Mouse (Mus musculus) gastrocnemius, adult 18-20 months (tissue): Measurements from ENCODE around the gene Slc25a19. TPM values are rescaled to one million over a fixed set of nuclear protein-coding genes. Genes with fewer than 3 reads are reported as not detected.

Source experiments
- DNase-seq: peaks from one replicate; pipeline ENCODE4 v3.0.0; 2021; ENCODE audit warnings: low spot score
- total RNA-seq, 2 experiments: library from RNA; stranded (reverse); gene quantifications; 2 replicates each; pipeline ENCODE4 v1.2.3; 2021

The Slc25a19 gene
- total RNA-seq, 2 experiments from 2014 or later, result 38.8 to 44.4 TPM

DNA sequence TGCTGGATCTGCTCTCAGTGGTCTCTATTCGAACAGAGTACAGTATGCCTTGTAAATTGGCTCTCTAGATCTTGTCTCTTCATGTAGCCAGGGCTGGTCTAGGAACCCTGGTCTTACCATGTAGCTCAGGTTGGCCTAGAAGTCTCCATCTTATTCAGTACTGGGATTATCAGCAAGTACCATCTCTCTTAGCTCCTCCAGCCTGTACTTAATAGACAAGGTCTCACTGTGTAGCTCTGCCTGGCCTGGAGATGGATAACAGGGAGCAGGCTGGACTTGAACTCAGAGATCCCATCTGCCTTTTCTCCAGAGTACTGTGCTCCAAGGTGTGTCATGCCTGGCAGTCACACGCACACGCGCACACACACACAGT lies 13.6 kb upstream of the Slc25a19 start:
- DNase-seq, result no peak

DNA sequence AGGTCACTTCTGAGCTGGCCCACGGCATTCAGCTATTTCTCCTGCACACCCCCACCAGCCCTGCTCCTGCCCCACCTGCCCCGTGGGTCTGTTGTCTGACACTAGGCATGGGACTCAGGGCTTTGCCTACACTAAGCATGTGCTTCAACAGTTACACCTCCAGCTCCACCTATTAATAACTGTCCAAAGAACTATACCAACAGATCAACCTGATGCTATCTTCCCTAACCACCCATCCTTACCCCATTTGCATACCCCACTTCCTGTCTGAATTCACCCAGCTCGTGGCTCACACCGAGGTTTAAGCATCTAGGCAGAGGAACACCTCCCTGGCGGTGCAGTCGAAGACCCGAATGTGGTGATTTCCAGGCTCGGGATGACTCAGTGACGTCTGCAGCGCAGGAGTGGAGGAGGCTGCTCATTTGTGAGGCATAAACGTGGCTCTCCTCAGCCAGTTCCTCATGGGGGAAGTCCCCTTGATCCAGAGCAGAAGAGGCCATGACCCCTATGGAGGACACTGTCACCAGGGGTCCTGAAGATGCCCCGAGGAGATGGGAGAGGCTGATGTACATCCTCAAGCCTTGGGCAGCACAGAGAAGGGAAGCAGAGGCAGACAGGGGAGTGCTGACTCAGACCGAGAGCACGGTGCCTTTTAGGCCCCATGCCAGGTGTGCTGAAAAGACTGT lies 13.0 kb upstream of the Slc25a19 start:
- no peak for DNase-seq

DNA sequence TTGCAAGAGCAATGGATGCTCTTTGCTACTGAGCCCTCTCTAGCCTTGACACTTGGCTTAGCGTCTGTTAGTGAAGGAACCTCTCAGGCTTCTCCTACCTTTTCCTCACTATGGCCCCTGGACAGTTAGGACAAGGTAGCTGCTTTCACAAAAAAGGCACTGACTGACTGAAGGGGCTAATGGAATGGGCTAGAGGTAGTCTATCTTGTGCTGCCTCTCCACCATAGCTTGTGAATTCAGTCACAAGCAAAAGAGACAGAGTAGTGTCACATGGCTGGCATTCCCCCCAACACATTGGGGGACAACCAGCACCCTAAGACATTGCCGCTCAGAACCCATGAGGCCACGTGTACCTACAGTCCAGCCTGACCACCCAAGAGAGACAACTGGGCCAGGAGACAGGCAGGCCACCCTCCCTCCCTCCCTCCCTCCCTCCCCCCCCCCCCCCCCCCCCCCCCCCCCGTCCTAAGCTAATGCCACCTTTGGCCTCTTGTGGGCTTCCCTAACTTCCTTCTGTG lies 12.3 kb upstream of the Slc25a19 start:
- DNase-seq, result no peak

DNA sequence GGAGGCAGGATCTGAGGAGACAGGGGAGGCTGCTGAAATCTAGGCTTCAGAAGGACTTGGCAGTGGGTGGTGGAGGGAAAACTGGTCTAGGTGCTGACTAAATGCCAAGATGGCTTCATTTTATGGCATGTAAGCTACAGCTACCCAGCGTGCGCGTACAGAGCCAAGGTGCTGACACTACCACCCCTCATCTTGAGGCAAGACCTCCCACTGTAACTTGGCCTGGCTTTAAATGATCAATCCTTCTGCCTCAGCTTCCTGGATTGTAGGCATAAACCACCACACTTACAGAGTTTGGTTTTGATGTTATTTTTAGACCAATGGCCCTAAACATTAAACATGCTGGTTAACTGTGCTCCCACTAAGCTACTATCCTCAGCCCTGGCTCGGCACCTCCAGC lies 11.4 kb upstream of the Slc25a19 start:
- DNase-seq, result no peak

DNA sequence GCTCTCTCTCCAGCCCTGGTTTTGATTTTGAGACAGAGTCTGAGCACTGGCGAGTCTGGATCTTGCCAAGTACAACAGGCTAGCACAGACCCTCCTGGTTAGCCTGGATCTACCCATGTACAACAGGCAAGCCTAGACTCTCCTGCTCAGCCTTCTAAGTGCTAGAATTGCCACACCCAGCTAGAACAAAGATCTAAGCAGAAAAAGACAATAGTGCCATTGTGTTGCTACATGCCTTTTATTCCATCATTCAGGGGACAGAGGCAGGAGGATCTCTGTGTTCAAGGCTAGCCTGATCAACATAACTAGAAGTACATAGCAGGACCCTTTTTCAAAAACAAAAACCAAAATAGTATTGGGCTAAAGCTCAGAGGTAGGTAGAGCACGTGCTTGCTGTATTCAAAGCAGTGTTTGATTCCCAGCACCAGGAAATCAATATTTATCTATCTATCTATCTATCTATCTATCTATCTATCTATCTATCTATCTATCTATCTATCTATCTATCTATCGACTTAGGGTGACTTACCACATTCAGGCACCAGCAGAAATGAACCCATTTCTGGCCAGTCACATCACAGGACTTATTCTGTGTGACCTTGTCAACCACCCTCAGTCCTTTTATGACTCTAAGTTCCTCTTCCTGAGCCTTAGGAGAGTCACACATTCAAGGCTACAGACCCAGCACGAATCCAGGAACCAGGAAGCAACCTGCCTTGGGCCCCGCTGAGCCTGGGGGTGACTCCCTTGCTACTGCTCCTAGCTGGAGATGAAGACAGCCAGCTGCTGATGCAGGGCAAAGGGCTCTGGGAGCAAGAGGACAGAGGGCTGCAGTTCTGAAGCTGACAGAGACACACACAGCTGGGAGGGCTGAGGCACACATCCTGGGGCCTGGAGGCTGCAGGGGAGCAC lies 10.7 kb upstream of the Slc25a19 start:
- DNase-seq, result no peak

DNA sequence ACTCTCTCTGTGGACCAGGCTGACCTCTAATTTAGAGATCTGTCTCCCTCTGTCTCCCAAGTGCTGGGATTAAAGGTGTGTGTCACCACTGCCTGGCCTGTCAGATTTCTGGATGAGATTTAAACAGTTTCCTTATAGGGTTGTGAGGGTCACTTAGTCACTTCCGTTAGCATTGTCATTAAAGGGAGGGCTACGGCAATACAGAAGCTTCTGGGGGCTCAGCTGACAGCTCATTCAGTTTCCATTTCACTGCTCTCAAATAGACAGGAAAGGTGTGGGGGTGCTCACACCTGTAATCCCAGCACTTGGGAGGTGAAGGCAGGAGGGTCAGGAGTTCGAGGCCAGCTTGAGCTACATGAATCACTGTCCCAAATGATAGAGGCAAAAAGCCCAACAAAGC lies 8.9 kb upstream of the Slc25a19 start:
- DNase-seq, result no peak

DNA sequence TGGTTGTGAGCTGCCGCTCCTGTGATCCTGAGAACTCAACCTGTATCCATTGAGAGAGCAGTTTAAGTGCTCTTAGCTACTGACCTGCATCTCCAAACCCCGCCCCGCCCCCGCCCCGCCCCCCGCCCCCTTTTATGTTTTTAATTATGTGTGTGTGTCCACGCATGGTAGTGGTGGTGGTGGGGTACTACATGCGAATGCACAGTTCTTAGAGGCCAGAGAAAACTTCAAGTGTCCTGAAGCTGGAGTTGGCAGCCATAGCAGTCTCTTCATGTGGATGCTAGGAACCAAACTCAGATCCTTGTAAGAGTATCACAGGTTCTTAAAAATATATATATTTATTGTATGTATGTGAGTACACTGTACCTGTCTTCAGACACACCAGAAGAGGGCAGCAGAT lies 7.4 kb upstream of the Slc25a19 start:
- DNase-seq, result no peak

DNA sequence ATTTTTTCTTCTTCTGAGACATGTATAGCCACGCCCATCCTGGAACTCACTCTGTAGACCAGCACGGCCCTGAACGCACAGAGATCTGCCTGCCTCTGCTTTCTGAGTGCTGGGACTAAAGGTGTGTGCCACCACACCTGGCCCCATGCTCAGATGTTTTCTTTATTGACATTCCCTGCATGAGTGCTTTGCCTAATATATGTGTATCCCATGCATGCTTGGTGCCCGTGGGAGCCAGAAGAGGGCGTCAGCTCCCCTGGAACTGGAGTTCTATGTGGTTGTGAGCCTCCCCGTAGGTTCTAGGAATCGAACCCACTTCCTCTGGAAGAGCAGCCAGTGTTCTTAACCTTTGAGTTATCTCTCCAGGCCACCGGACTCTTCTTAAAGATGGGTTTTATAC lies 6.9 kb upstream of the Slc25a19 start:
- DNase-seq, result no peak

DNA sequence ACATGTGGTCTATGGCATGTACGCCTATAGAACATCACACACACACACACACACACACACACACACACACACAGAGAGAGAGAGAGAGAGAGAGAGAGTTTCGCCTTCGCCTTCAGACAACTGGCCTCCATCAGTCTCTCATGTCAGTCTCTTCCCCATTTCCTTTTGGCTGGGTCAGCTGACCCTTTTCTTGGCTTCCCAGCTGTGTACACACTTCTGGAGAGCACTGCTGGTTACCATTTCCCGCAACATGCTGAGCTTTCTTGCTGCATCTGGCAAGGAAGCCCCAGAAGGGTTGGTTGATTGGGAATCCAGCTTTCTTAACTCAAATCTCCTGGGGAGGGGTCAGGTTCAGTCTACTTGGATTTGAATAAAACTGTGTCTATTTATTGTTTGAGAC lies 6.0 kb upstream of the Slc25a19 start:
- DNase-seq, result no peak

DNA sequence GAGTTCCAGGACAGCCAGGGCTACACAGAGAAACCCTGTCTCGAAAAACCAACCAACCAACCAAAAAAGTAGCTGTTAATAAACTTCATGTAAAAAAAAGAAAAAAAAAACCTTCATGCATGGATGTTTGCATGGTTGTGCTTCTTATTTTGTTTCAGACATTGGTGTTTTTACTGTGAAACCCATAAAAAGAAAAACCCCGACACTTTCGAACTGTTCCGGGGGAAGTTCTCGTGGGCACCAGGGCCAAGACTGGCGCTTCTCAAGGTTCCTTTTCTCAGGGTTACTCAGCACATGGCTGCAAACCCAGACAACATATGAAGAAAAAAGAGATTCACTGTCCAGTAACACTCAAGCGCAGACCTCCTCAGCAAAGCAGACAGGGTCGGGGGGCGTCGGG lies 4.8 kb upstream of the Slc25a19 start:
- no peak for DNase-seq

DNA sequence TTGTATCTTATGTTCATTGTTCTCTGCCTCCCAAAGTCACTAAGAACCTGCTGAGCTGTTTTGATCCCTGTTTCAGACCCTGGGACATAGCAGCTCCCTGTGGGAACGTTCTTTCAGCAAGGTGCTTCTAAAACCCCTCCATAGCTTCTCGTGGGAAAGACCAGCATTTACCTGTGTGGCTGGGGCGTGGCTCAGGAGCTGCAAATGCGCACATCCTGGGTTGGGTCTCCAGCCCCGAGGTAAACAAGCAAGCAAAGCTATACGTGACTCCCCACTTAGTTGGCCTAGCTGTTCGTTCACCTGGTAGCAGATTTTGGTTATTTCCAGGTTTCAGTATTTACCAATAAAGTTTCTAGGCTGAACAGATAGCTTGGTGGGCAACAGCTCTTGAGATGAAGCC lies 4.2 kb upstream of the Slc25a19 start:
- no peak for DNase-seq

DNA sequence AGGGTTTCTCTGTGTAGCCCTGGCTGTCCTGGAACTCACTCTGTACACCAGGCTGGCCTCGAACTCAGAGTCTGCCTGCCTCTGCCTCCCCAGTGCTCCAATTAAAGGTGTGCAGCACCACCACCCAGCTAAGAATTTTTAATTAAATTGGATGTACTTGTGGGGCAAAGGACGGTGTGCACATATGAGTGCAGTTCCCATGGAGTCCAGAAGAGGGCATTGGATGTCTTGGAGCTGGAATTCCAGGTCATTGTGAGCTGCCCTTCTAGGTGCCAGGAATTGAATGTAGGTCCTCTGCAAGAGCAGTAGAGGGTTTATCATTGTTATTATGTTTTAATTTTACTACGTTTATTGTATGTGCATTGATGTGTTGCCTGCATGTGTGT lies 3.4 kb upstream of the Slc25a19 start:
- DNase-seq, result peak; percentile 56

DNA sequence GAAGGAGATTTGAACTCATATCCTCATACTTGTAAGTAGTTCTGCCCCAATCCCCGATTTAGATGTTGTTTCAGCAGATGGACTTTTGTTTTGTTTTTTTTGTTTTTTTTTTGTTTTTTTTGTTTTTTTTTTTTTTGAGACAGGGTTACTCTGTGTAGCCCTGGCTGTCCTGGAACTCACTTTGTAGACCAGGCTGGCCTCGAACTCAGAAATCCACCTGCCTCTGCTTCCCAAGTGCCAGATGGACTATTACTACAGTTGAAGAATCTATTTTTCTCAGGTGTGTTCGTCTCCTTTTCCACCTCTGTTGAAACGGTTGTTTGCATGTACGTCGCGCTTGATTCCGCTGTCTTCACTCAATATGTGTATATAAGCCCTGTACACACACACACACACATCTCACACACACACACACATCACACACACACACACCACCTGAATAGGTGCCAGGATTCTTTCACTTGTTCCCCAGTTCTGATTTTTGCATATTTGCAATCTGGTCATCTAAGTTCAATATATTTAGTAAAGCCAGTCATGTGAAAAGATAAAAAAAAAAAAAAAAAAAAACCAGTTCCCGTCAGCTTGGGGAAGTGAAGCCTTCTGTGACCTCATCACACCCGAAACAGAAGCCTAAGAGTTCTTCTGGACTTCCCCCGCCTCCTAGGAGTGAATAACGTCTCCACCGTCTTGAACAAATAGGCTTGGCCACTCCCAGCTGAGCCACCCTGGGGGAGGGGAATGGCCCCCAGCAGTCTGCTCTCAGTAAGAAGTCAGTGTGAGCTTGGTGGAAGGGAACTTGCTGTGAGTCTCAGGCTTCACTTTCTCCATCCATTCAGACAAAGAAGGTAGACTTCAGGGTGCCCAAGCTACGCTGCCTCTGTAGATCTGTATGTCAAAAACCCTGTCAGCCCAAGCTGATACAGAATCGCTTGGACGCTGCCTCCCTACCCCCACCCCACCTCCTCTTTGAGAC lies 2.7 kb upstream of the Slc25a19 start:
- no peak for DNase-seq

DNA sequence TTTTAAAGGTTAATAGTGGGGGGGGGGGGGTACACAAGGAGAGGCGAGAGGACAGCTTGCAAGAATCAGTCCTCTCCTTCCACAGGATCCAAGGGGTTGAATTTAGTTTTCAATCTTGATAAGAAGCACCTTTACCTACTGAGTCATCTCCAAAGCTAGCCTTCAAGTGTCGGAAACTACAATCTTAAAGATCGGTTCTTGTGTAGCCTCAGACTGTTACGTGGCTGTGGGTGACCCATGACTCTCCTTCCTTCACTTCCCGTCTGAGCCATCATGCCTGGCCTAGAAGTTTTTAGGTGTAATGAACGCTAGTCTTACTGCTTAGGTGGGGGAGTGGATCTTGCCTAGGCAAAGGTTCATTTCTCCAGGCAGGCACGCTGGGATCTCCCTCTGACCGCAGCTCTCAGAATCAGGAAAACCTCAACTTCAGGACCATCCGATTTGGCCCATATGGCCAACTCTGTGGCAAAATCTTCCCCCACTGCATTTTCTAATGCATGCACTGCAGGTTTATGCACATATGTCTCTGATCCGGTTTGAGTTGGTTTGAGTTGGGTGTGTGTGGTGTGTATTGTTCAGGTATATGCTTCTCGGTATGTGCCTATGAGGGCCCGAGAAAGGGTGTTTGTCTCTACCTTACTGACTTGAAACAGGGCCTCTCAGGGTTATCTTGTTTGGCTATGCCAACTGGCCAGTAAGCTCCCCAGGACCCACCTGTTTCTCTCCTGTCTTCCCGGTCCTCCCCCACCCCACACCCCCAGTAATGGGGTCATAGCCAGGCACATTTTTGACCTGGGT lies 1.8 kb upstream of the Slc25a19 start:
- DNase-seq, result no peak

DNA sequence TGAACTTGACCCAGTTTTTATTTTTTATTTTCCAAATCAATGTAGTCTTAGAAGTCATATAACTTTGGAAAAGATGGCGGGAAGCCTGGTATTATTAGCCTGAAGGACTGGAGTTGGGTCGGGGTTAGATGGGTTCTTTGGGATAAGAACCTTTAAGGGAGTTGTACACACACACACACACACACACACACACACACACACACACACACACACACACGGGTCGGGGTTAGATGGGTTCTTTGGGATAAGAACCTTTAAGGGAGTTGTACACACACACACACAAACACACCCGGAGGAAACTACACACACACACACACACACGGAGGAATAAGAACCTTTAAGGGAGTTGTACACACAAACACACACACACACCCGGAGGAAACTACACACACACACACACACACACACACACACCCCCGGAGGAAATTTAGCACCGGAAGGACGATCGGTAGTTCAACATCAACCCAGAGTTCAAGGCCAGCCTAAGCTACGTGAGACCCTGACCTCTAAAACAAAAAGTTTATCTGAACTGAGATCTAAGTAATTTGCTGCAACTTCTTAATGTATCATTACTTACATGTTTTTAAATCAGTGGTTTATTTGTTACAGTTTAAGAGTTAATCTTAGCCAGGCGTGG lies 488 bp upstream of the Slc25a19 start:
- DNase-seq, result no peak

DNA sequence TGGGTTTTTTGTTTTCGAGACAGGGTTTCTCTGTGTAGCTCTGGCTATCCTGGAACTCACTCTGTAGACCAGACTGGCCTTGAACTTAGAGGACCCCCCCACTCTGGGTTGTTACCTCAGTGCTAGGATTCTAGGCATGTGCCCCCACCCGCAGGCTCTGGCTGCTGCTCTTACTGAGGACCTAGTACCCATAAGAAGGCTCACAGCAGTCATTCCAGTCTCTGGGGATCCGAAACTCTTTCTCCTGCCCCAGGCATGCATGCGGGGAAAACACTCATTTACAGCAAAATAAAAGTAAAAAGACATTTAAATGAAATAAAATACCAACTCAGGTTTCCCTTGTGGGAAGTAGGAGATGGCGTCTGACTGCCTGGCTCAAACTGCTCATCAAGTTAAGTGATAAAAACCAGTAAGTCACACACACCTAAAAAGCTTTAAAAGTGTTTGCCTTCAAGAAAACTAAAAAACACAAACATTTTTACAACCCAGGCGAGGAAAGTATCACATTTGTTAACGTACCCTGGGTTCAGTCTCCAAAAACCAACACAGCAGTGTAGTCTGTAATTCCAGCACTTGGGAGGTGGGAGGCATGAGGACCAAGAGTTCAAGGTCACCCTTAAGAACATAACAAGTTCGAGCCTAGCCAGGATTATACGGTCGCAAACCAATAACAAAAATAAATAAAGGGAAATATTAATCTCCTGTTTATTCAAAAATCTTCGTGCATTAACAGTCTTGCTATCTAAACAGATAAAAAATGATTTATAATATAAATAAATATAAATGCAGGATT lies 1.1 kb downstream of the Slc25a19 start:
- no peak for DNase-seq

DNA sequence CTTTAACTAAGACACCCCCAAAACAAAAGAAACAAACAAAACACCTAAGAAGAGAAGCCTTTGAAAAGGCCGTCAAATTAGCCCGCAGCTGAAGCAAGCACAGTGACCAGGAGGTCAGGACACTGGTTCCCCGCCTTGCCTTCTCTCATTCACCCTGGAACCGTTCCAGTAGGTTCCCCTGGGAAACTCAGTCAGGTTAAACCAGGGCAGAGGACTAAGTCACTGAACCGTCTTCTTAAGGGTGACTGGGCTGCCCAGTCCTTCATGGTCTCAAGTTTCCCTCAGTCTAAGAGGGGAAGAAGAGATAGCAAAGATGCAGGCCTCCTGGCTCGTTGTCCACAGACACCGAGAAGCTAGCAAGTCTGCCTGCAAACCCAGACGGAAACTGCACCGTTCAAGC lies 2.2 kb downstream of the Slc25a19 start:
- peak; percentile 69 for DNase-seq

DNA sequence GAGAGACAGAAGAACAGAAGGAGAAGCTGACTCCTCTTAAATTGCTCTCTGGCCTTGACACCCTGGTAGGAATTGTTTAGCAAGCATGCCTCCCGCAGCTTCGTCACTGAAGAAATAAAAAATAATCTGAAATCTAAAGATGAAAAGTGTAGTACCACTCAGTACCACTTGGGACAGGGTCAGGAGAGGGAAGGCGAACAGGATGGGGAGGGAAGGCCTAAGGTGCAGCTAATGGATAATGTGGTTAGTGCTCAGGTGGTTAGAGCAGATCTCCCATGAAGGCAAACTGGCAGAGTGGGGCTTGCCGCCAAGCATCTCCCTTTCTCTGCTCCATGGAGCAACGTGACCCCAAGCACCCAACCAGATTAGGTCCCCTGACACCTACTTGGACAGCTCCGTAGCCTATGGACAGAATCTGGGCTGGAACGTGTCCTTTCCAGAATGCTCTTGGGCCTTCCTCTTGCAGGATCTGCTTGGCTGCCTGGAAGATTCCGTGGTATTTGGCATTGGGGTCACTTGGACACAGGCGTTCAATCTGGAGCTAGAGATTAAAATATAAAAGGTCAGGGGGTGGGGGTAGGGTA lies 4.5 kb downstream of the Slc25a19 start:
- no peak for DNase-seq

DNA sequence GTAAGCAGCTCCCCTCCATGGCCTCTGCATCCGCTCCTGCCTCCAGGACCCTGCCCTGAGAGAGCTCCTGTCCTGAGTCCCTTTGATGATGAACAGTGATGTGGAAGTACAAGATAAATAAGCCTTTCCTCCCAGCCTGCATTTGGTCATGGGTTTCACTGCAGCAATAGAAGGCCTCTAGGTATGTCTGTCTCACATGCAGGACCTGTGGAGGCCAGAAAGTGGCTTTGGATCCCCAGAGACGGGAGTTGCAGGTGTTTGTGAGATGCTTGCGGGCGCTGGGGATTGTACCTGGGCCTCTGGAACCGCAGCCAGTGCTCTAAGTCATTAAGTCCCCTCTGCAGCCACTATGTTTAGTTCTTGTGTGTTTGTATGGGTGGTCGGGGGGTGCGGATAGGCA lies 8.1 kb downstream of the Slc25a19 start:
- DNase-seq, result no peak
